Mouse (Mus musculus): Measurements from ENCODE around the gene 1700025G04Rik. TPM values are rescaled to one million over a fixed set of nuclear protein-coding genes. Genes with fewer than 3 reads are reported as not detected.

1700025G04Rik gene
- total and polyA plus RNA-seq, 2 experiments from 2014 or later = 13.0 to 46.1 TPM

- no peak overlapping the region for H3K4me3 ChIP-seq (ENCODE audit: low read depth, low read length)
- WGBS = 66% methylated on average over 6 of the region's 6 CpGs
- no peak for ATAC-seq (ENCODE audit: insufficient read depth, low read depth)
- no peaks in the 10 kb centered on the region for H3K36me3 ChIP-seq (replicated peaks; ENCODE audit: control insufficient read depth, insufficient read depth, low read length)
- H3K9me3 ChIP-seq (replicated peaks; ENCODE audit: control insufficient read depth, low read length) = no peaks in the 10 kb centered on the region
- no peak overlapping the region for H3K9ac ChIP-seq (replicated peaks; ENCODE audit: low read depth, low read length)
- TF ChIP-seq EP300 (IDR thresholded peaks at IDR 0.05; ENCODE audit: low read depth) (no peak), CTCF (IDR thresholded peaks at IDR 0.05; ENCODE audit: low read depth) (no peak)
- no peak overlapping the region for H3K4me2 ChIP-seq (ENCODE audit: low read depth, low read length)
- H3K27me3 ChIP-seq (ENCODE audit: control insufficient read depth, insufficient read depth, low read length) = no peaks in the 10 kb centered on the region
- no peaks in the 10 kb centered on the region for H3K4me1 ChIP-seq (ENCODE audit: control insufficient read depth, insufficient read depth)
- no peak overlapping the region for H3K27ac ChIP-seq (ENCODE audit: low read depth)
- DNase-seq (ENCODE audit: low spot score) = no peak
These were observed 127.8 kb downstream of the 1700025G04Rik start for GRCm38 (mm10) chr1:151962078-151962477.

- Histone ChIP-seq H3K4me3 (ENCODE audit: low read depth, low read length) (no peak overlapping the region), H3K9ac (replicated peaks; ENCODE audit: low read depth, low read length) (no peak overlapping the region), H3K4me2 (ENCODE audit: low read depth, low read length) (no peak overlapping the region), H3K27me3 (ENCODE audit: control insufficient read depth, insufficient read depth, low read length) (no peaks in the 10 kb centered on the region), H3K4me1 (ENCODE audit: control insufficient read depth, insufficient read depth) (no peaks in the 10 kb centered on the region), H3K36me3 (replicated peaks; ENCODE audit: control insufficient read depth, insufficient read depth, low read length) (no peaks in the 10 kb centered on the region), H3K9me3 (replicated peaks; ENCODE audit: control insufficient read depth, low read length) (no peaks in the 10 kb centered on the region), H3K27ac (ENCODE audit: low read depth) (no peak overlapping the region)
- TF ChIP-seq CTCF (IDR thresholded peaks at IDR 0.05; ENCODE audit: low read depth) (no peak), EP300 (IDR thresholded peaks at IDR 0.05; ENCODE audit: low read depth) (no peak)
- ATAC-seq (ENCODE audit: insufficient read depth, low read depth) (no peak), DNase-seq (ENCODE audit: low spot score) (no peak)
- 85% methylated on average over 10 of the region's 10 CpGs for WGBS
These were observed 128.7 kb downstream of the 1700025G04Rik start for GRCm38 (mm10) chr1:151961204-151961603.

- Histone ChIP-seq H3K4me1 (ENCODE audit: control insufficient read depth, insufficient read depth) (peaks cover 14% of the 10 kb centered on the region; the same call in 1 of the 2 replicates), H3K4me3 (ENCODE audit: low read depth, low read length) (no peak overlapping the region), H3K27me3 (ENCODE audit: control insufficient read depth, insufficient read depth, low read length) (no peaks in the 10 kb centered on the region), H3K9ac (replicated peaks; ENCODE audit: low read depth, low read length) (no peak overlapping the region), H3K27ac (ENCODE audit: low read depth) (no peak overlapping the region), H3K4me2 (ENCODE audit: low read depth, low read length) (no peak overlapping the region), H3K36me3 (replicated peaks; ENCODE audit: control insufficient read depth, insufficient read depth, low read length) (no peaks in the 10 kb centered on the region), H3K9me3 (replicated peaks; ENCODE audit: control insufficient read depth, low read length) (no peaks in the 10 kb centered on the region)
- TF ChIP-seq EP300 (IDR thresholded peaks at IDR 0.05; ENCODE audit: low read depth) = no peak
- no peak for TF ChIP-seq CTCF (IDR thresholded peaks at IDR 0.05; ENCODE audit: low read depth)
- DNase-seq (ENCODE audit: low spot score) = no peak
- no peak for ATAC-seq (ENCODE audit: insufficient read depth, low read depth)
- WGBS = 54% methylated on average over 3 of the region's 3 CpGs
These were observed 130.9 kb downstream of the 1700025G04Rik start for GRCm38 (mm10) chr1:151959010-151959409.

- ATAC-seq (ENCODE audit: insufficient read depth, low read depth) = no peak
- no peaks in the 10 kb centered on the region for H3K36me3 ChIP-seq (replicated peaks; ENCODE audit: control insufficient read depth, insufficient read depth, low read length)
- WGBS = 69% methylated on average over 3 of the region's 3 CpGs
These were observed 131.5 kb downstream of the 1700025G04Rik start for GRCm38 (mm10) chr1:151958442-151958841.

GRCm38 (mm10) chr1:151957669-151958068, 132.3 kb downstream of the 1700025G04Rik start:
- H3K4me1 ChIP-seq (ENCODE audit: control insufficient read depth, insufficient read depth) = peaks cover 27% of the 10 kb centered on the region
- H3K27ac ChIP-seq (ENCODE audit: low read depth) = no peak overlapping the region
- H3K9ac ChIP-seq (replicated peaks; ENCODE audit: low read depth, low read length) = no peak overlapping the region
- ATAC-seq (ENCODE audit: insufficient read depth, low read depth) (no peak), DNase-seq (ENCODE audit: low spot score) (no peak)
- no peak overlapping the region for H3K4me2 ChIP-seq (ENCODE audit: low read depth, low read length)
- TF ChIP-seq CTCF (IDR thresholded peaks at IDR 0.05; ENCODE audit: low read depth) = no peak
- TF ChIP-seq EP300 (IDR thresholded peaks at IDR 0.05; ENCODE audit: low read depth) = no peak
- no peaks in the 10 kb centered on the region for H3K9me3 ChIP-seq (replicated peaks; ENCODE audit: control insufficient read depth, low read length)
- no peaks in the 10 kb centered on the region for H3K36me3 ChIP-seq (replicated peaks; ENCODE audit: control insufficient read depth, insufficient read depth, low read length)
- WGBS = 31% methylated on average over 7 of the region's 7 CpGs
- H3K27me3 ChIP-seq (ENCODE audit: control insufficient read depth, insufficient read depth, low read length) = no peaks in the 10 kb centered on the region
- H3K4me3 ChIP-seq (ENCODE audit: low read depth, low read length) = no peak overlapping the region

More at GRCm38 (mm10) chr1:151958442-151958841, 131.5 kb downstream of the 1700025G04Rik start:
- H3K9ac ChIP-seq (replicated peaks; ENCODE audit: low read depth, low read length) = no peak overlapping the region
- no peak for DNase-seq (ENCODE audit: low spot score)
- no peaks in the 10 kb centered on the region for H3K27me3 ChIP-seq (ENCODE audit: control insufficient read depth, insufficient read depth, low read length)
- no peak overlapping the region for H3K27ac ChIP-seq (ENCODE audit: low read depth)
- H3K9me3 ChIP-seq (replicated peaks; ENCODE audit: control insufficient read depth, low read length) = no peaks in the 10 kb centered on the region
- TF ChIP-seq EP300 (IDR thresholded peaks at IDR 0.05; ENCODE audit: low read depth) = no peak
- no peak for TF ChIP-seq CTCF (IDR thresholded peaks at IDR 0.05; ENCODE audit: low read depth)
- H3K4me2 ChIP-seq (ENCODE audit: low read depth, low read length) = no peak overlapping the region
- H3K4me1 ChIP-seq (ENCODE audit: control insufficient read depth, insufficient read depth) = peaks cover 19% of the 10 kb centered on the region
- no peak overlapping the region for H3K4me3 ChIP-seq (ENCODE audit: low read depth, low read length)

- H3K4me1 ChIP-seq (ENCODE audit: control insufficient read depth, insufficient read depth) = peaks cover 27% of the 10 kb centered on the region
- TF ChIP-seq CTCF (IDR thresholded peaks at IDR 0.05; ENCODE audit: low read depth) (no peak), EP300 (IDR thresholded peaks at IDR 0.05; ENCODE audit: low read depth) (no peak)
These were observed 134.1 kb downstream of the 1700025G04Rik start for GRCm38 (mm10) chr1:151955866-151956265.

More at GRCm38 (mm10) chr1:151955866-151956265, 134.1 kb downstream of the 1700025G04Rik start:
- H3K36me3 ChIP-seq (replicated peaks; ENCODE audit: control insufficient read depth, insufficient read depth, low read length) = no peaks in the 10 kb centered on the region
- no peak overlapping the region for H3K4me2 ChIP-seq (ENCODE audit: low read depth, low read length)
- no peak overlapping the region for H3K4me3 ChIP-seq (ENCODE audit: low read depth, low read length)
- H3K27ac ChIP-seq (ENCODE audit: low read depth) = no peak overlapping the region
- H3K27me3 ChIP-seq (ENCODE audit: control insufficient read depth, insufficient read depth, low read length) = no peaks in the 10 kb centered on the region
- H3K9ac ChIP-seq (replicated peaks; ENCODE audit: low read depth, low read length) = no peak overlapping the region
- H3K9me3 ChIP-seq (replicated peaks; ENCODE audit: control insufficient read depth, low read length) = no peaks in the 10 kb centered on the region
- DNase-seq (ENCODE audit: low spot score) (no peak), ATAC-seq (ENCODE audit: insufficient read depth, low read depth) (no peak)
- 39% methylated on average over 5 of the region's 5 CpGs for WGBS

Data from heart, postnatal 0 days (tissue).